Mouse (Mus musculus): ENCODE measurements around the gene Mlycd. TPM values are rescaled to one million over a fixed set of nuclear protein-coding genes. Genes with fewer than 3 reads are reported as not detected.
A peak's percentile ranks its signal among the peaks of the same experiment; 100 is the strongest.

The Mlycd gene
- polyA plus RNA-seq, 1 experiment from 2014 or later = 9.4 TPM

GRCm38 (mm10) chr8:119420318-119420717, 25.6 kb downstream of the Mlycd start:
- 92% methylated on average over 4 of the region's 7 CpGs for WGBS (ENCODE audit: missing documents)
- no peaks in the 10 kb centered on the region for H3K36me3 ChIP-seq (ENCODE audit: inconsistent target)
- H3K4me3 ChIP-seq (ENCODE audit: inconsistent target) = no peak overlapping the region
- H3K79me2 ChIP-seq (ENCODE audit: inconsistent target) = no peaks in the 10 kb centered on the region
- no peak overlapping the region for H3K27ac ChIP-seq

- Histone ChIP-seq H3K79me2 (ENCODE audit: inconsistent target) (no peaks in the 10 kb centered on the region), H3K4me3 (ENCODE audit: inconsistent target) (no peak overlapping the region), H3K36me3 (ENCODE audit: inconsistent target) (no peaks in the 10 kb centered on the region), H3K27ac (peak overlapping the region; percentile 100)
- WGBS (ENCODE audit: missing documents) = 43% methylated on average over 9 of the region's 9 CpGs
These were observed 27.0 kb downstream of the Mlycd start for GRCm38 (mm10) chr8:119421603-119422122.

- Histone ChIP-seq H3K4me3 (ENCODE audit: inconsistent target) (no peak overlapping the region), H3K36me3 (ENCODE audit: inconsistent target) (no peaks in the 10 kb centered on the region), H3K27ac (peak overlapping the region; percentile 100), H3K79me2 (ENCODE audit: inconsistent target) (no peaks in the 10 kb centered on the region)
- 26% methylated on average over 9 of the region's 9 CpGs for WGBS (ENCODE audit: missing documents)
These were observed 27.5 kb downstream of the Mlycd start for GRCm38 (mm10) chr8:119422123-119422711.

- Histone ChIP-seq H3K4me3 (ENCODE audit: inconsistent target) (no peak overlapping the region), H3K27ac (peak overlapping the region; percentile 100), H3K36me3 (ENCODE audit: inconsistent target) (no peaks in the 10 kb centered on the region), H3K79me2 (ENCODE audit: inconsistent target) (no peaks in the 10 kb centered on the region)
- 21% methylated on average over 9 of the region's 9 CpGs for WGBS (ENCODE audit: missing documents)
These were observed 29.0 kb downstream of the Mlycd start for GRCm38 (mm10) chr8:119423631-119424141.

GRCm38 (mm10) chr8:119424199-119424733, 29.6 kb downstream of the Mlycd start:
- Histone ChIP-seq H3K79me2 (ENCODE audit: inconsistent target) (no peaks in the 10 kb centered on the region), H3K36me3 (ENCODE audit: inconsistent target) (no peaks in the 10 kb centered on the region), H3K4me3 (ENCODE audit: inconsistent target) (no peak overlapping the region), H3K27ac (peak overlapping the region; percentile 100)
- 26% methylated on average over 10 of the region's 10 CpGs for WGBS (ENCODE audit: missing documents)

GRCm38 (mm10) chr8:119424740-119425139, 30.1 kb downstream of the Mlycd start:
- WGBS (ENCODE audit: missing documents) = 6% methylated on average over 10 of the region's 10 CpGs
- no peaks in the 10 kb centered on the region for H3K79me2 ChIP-seq (ENCODE audit: inconsistent target)
- H3K4me3 ChIP-seq (ENCODE audit: inconsistent target) = no peak overlapping the region
- H3K36me3 ChIP-seq (ENCODE audit: inconsistent target) = no peaks in the 10 kb centered on the region
- H3K27ac ChIP-seq = peak overlapping the region; percentile 100

- Histone ChIP-seq H3K79me2 (ENCODE audit: inconsistent target) (no peaks in the 10 kb centered on the region), H3K27ac (peak overlapping the region; percentile 100), H3K36me3 (ENCODE audit: inconsistent target) (no peaks in the 10 kb centered on the region), H3K4me3 (ENCODE audit: inconsistent target) (peak overlapping the region; percentile 54)
- 3% methylated on average over 10 of the region's 10 CpGs for WGBS (ENCODE audit: missing documents)
These were observed 30.9 kb downstream of the Mlycd start for GRCm38 (mm10) chr8:119425533-119425932.

- Histone ChIP-seq H3K36me3 (ENCODE audit: inconsistent target) (no peaks in the 10 kb centered on the region), H3K27ac (peak overlapping the region; percentile 100), H3K79me2 (ENCODE audit: inconsistent target) (no peaks in the 10 kb centered on the region), H3K4me3 (ENCODE audit: inconsistent target) (peak overlapping the region; percentile 54)
- 23% methylated on average over 6 of the region's 6 CpGs for WGBS (ENCODE audit: missing documents)
These were observed 31.5 kb downstream of the Mlycd start for GRCm38 (mm10) chr8:119426069-119426735.

- Histone ChIP-seq H3K79me2 (ENCODE audit: inconsistent target) (no peaks in the 10 kb centered on the region), H3K4me3 (ENCODE audit: inconsistent target) (no peak overlapping the region), H3K36me3 (ENCODE audit: inconsistent target) (no peaks in the 10 kb centered on the region), H3K27ac (no peak overlapping the region)
- WGBS (ENCODE audit: missing documents) = 81% methylated on average over 12 of the region's 12 CpGs
These were observed 33.1 kb downstream of the Mlycd start for GRCm38 (mm10) chr8:119427634-119428349.

- Histone ChIP-seq H3K79me2 (ENCODE audit: inconsistent target) (no peaks in the 10 kb centered on the region), H3K4me3 (ENCODE audit: inconsistent target) (no peak overlapping the region), H3K27ac (no peak overlapping the region), H3K36me3 (ENCODE audit: inconsistent target) (no peaks in the 10 kb centered on the region)
- WGBS (ENCODE audit: missing documents) = 80% methylated on average over 7 of the region's 7 CpGs
These were observed 33.7 kb downstream of the Mlycd start for GRCm38 (mm10) chr8:119428350-119428740.

- Histone ChIP-seq H3K27ac (no peak overlapping the region), H3K36me3 (ENCODE audit: inconsistent target) (no peaks in the 10 kb centered on the region), H3K4me3 (ENCODE audit: inconsistent target) (no peak overlapping the region), H3K79me2 (ENCODE audit: inconsistent target) (no peaks in the 10 kb centered on the region)
- WGBS (ENCODE audit: missing documents) = 84% methylated on average over 5 of the region's 5 CpGs
These were observed 34.2 kb downstream of the Mlycd start for GRCm38 (mm10) chr8:119428766-119429327.

- WGBS (ENCODE audit: missing documents) = 90% methylated on average over 2 of the region's 3 CpGs
- no peaks in the 10 kb centered on the region for H3K79me2 ChIP-seq (ENCODE audit: inconsistent target)
- H3K36me3 ChIP-seq (ENCODE audit: inconsistent target) = no peaks in the 10 kb centered on the region
- no peak overlapping the region for H3K4me3 ChIP-seq (ENCODE audit: inconsistent target)
- no peak overlapping the region for H3K27ac ChIP-seq
These were observed 34.9 kb downstream of the Mlycd start for GRCm38 (mm10) chr8:119429552-119429951.

GRCm38 (mm10) chr8:119430250-119430649, 35.6 kb downstream of the Mlycd start:
- no peaks in the 10 kb centered on the region for H3K36me3 ChIP-seq (ENCODE audit: inconsistent target)
- H3K79me2 ChIP-seq (ENCODE audit: inconsistent target) = no peaks in the 10 kb centered on the region
- WGBS (ENCODE audit: missing documents) = 94% methylated on average over 8 of the region's 8 CpGs
- H3K27ac ChIP-seq = no peak overlapping the region
- no peak overlapping the region for H3K4me3 ChIP-seq (ENCODE audit: inconsistent target)

- Histone ChIP-seq H3K36me3 (ENCODE audit: inconsistent target) (no peaks in the 10 kb centered on the region), H3K4me3 (ENCODE audit: inconsistent target) (no peak overlapping the region), H3K27ac (no peak overlapping the region), H3K79me2 (ENCODE audit: inconsistent target) (no peaks in the 10 kb centered on the region)
- WGBS (ENCODE audit: missing documents) = 93% methylated on average over 7 of the region's 7 CpGs
These were observed 36.0 kb downstream of the Mlycd start for GRCm38 (mm10) chr8:119430690-119431089.
